Comparison of ENCODE assay signal across 8 mouse cellular contexts in the genomic region with DNA sequence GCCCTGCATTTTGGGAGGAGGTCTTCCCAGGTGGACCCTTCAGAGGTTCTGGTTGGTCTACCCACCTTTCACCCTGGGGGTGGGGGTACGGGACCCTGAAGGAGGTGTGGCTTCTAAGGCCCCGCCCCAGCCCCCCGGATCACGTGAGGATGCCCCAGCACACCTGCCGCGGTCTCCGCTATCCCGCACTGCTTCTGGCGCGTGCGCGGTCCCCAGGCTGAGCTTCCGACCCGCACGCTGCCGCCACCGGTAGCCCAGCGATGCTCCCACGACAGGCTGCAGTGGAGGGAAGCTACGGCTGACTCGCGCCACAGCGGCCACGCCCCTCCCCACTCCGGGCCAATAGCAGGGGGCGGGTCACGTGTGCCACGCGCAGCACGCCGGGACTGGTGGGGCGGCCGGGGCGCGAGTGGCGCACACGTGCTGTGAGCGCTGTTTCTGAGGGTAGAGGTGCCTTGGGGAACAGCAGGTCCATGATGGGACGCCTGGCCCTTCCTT. TPM values are rescaled to one million over a fixed set of nuclear protein-coding genes. Genes with fewer than 3 reads are reported as not detected.
A peak's percentile ranks its signal among the peaks of the same experiment; 100 is the strongest.
DNase-seq lines count a peak whose midpoint lies in the region; ATAC-seq and TF ChIP-seq lines count a peak whose summit lies in the region.

A gene (minus strand): TSS at position 319 of the 498 bp plus-strand sequence.

- H3K27me3 ChIP-seq in cerebellum, adult 2 months (ENCODE audit: control insufficient read depth, insufficient read depth, low read length), result no peaks in the 10 kb centered on the region
- H3K27me3 ChIP-seq in forebrain, postnatal 0 days (ENCODE audit: insufficient read depth, low read length), result no peaks in the 10 kb centered on the region
- H3K27me3 ChIP-seq in lung, embryonic 16.5 days (ENCODE audit: control insufficient read depth, insufficient read depth, low read depth, low read length), result peaks cover 15% of the 10 kb centered on the region

- peaks cover 52% of the 10 kb centered on the region for H3K36me3 ChIP-seq in forebrain, postnatal 0 days (ENCODE audit: insufficient read depth)
- H3K36me3 ChIP-seq in lung, embryonic 16.5 days (ENCODE audit: control insufficient read depth, insufficient read depth, low read length), result peaks cover 28% of the 10 kb centered on the region

- peak within 1 kb of the TSS; percentile 9 for H3K27ac ChIP-seq in cerebellum, adult 2 months (ENCODE audit: insufficient read depth, low read length)
- H3K27ac ChIP-seq in forebrain, postnatal 0 days (ENCODE audit: low read depth, low read length), result peak within 1 kb of the TSS; percentile 67
- H3K27ac ChIP-seq in lung, embryonic 16.5 days (ENCODE audit: low read length), result no peak within 1 kb of the TSS

- H3K9me3 ChIP-seq in forebrain, postnatal 0 days (ENCODE audit: low read length), result no peaks in the 10 kb centered on the region
- H3K9me3 ChIP-seq in lung, embryonic 16.5 days (ENCODE audit: control insufficient read depth, low read length), result no peaks in the 10 kb centered on the region

- TF ChIP-seq CTCF in cerebellum, adult 2 months (IDR thresholded peaks at IDR 0.05; ENCODE audit: borderline replicate concordance, insufficient read depth, low read depth, low read length), result peak; percentile 48; the same call in 1 of the 2 replicates
- TF ChIP-seq CTCF in forebrain, postnatal 0 days (IDR thresholded peaks at IDR 0.05; ENCODE audit: low read depth), result peak; percentile 75

- peak within 1 kb of the TSS; percentile 61 for H3K4me3 ChIP-seq in cerebellum, adult 2 months (replicated peaks; ENCODE audit: insufficient read depth, low read depth, low read length)
- peak within 1 kb of the TSS; percentile 59 for H3K4me3 ChIP-seq in forebrain, postnatal 0 days (ENCODE audit: low read depth, low read length)
- peak within 1 kb of the TSS; percentile 54 for H3K4me3 ChIP-seq in lung, embryonic 16.5 days (ENCODE audit: low read length)

- peak within 1 kb of the TSS; percentile 92 for H3K4me2 ChIP-seq in forebrain, postnatal 0 days (ENCODE audit: low read depth)
- peak within 1 kb of the TSS; percentile 76 for H3K4me2 ChIP-seq in lung, embryonic 16.5 days (ENCODE audit: low read depth, low read length)

- peak; percentile 71 for TF ChIP-seq POLR2A in cerebellum, adult 2 months (IDR thresholded peaks at IDR 0.05; ENCODE audit: borderline replicate concordance, insufficient read depth, low read length)

- peak; percentile 91 for DNase-seq in ES-CJ7 (ENCODE audit: low read depth, low spot score)
- DNase-seq in cerebellum, adult 2 months, result peak; percentile 92
- DNase-seq in forebrain, postnatal 0 days, result peak; percentile 94
- peak; percentile 66 to 67 for DNase-seq in heart, postnatal 36 days
- peak; percentile 89 for DNase-seq in layer of hippocampus, adult 9-11 months
- peak; percentile 63 for DNase-seq in ovary, postnatal 14 days (ENCODE audit: low spot score)
- DNase-seq in thymus, postnatal 10 days (ENCODE audit: low spot score in 2 of 2), result peak; percentile 84 to 87

- peak; percentile 98 for ATAC-seq in forebrain, postnatal 0 days
- peak; percentile 93 for ATAC-seq in lung, embryonic 16.5 days (ENCODE audit: low read depth)

- under 1% methylated on average over 38 of the region's 39 CpGs for WGBS in cerebellum, adult 2 months
- WGBS in forebrain, postnatal 0 days, result under 1% methylated on average over 39 of the region's 39 CpGs
- under 1% methylated on average over 39 of the region's 39 CpGs for WGBS in lung, embryonic 16.5 days

- intact Hi-C loops in heart, postnatal 36 days (cut with DNase I), result no loop called here

- H3K4me1 ChIP-seq in cerebellum, adult 2 months (ENCODE audit: control insufficient read depth, insufficient read depth, low read length), result peaks cover 30% of the 10 kb centered on the region
- H3K4me1 ChIP-seq in forebrain, postnatal 0 days (ENCODE audit: insufficient read depth), result peaks cover 17% of the 10 kb centered on the region
- H3K4me1 ChIP-seq in lung, embryonic 16.5 days (replicated peaks; ENCODE audit: control insufficient read depth, insufficient read depth, low read length), result peaks cover 15% of the 10 kb centered on the region

- H3K9ac ChIP-seq in forebrain, postnatal 0 days, result peak within 1 kb of the TSS; percentile 71
- H3K9ac ChIP-seq in lung, embryonic 16.5 days (ENCODE audit: low read length), result peak within 1 kb of the TSS; percentile 44

RNA-seq across cellular contexts. Expression of the gene that starts here (rescaled TPM):
- 30.0 and 33.4 TPM in 2 replicates for polyA plus RNA-seq in cerebellum, adult 2 months (2012; rRNA removed)
- total RNA-seq in forebrain, postnatal 0 days (2014; rRNA removed), result 24.5 and 26.9 TPM in 2 replicates
- polyA plus RNA-seq in forebrain, postnatal 0 days (2015; fragmentation: Nextera tagmentation; extraction: Ambion mirVana), result 9.4 and 10.6 TPM in 2 replicates
- under 1 TPM; 0.44 to 0.57 TPM for total RNA-seq in heart, postnatal 36 days (2021)
- 2.7 and 3.7 TPM in 2 replicates for polyA plus RNA-seq in lung, embryonic 16.5 days (2015; fragmentation: Nextera tagmentation; extraction: Ambion mirVana)

Comparison
In these comparisons a context has a peak if more than half of its experiments do, and no peak if none do; other contexts are left out.
1. RNA of the gene that starts here (total RNA-seq): 24.5 to 26.9 TPM in forebrain, postnatal 0 days; 0.44 to 0.57 TPM in heart, postnatal 36 days; every median in the first group is over 10 times any median in the second.
2. Peak in DNase-seq in heart, postnatal 36 days; RNA of the gene not detected or under 1 TPM.
3. Peak in every context shown above with its lines, with median percentiles within 50 percentile points of each other: DNase-seq and H3K4me3 ChIP-seq.